Mouse (Mus musculus) layer of hippocampus, postnatal 10 days (tissue): ENCODE measurements around the gene Aggf1. TPM values are rescaled to one million over a fixed set of nuclear protein-coding genes. Genes with fewer than 3 reads are reported as not detected.

ENCODE experiments used
- total RNA-seq, 2 experiments: library from RNA; stranded (reverse); gene quantifications; 2 replicates each; pipeline ENCODE4 v1.2.3; 2021

Gene Aggf1
- total RNA-seq, 2 experiments from 2014 or later: 42.0 to 43.9 TPM

Other genes starting within 250 kb of the Aggf1 start
- 10 to 100 TPM; 56.3 to 59.2 TPM for gene Pde8b, start 125.0 kb downstream of the Aggf1 start, total RNA-seq
- gene Zbed3, start 51.7 kb downstream of the Aggf1 start, total RNA-seq: 10 to 100 TPM; 19.1 to 21.8 TPM
- 10 to 100 TPM; 16.6 to 17.2 TPM for gene Crhbp, start 69.6 kb upstream of the Aggf1 start, total RNA-seq
- not detected for gene S100z, start 103.4 kb upstream of the Aggf1 start, total RNA-seq
- under 1 TPM; 0.16 to 0.31 TPM for gene F2rl1, start 149.9 kb upstream of the Aggf1 start, total RNA-seq
- 10 to 100 TPM; 12.2 to 12.9 TPM for gene F2r, start 243.1 kb upstream of the Aggf1 start, total RNA-seq